Mouse (Mus musculus): ENCODE measurements around the gene Ppp1r3c.

DNA sequence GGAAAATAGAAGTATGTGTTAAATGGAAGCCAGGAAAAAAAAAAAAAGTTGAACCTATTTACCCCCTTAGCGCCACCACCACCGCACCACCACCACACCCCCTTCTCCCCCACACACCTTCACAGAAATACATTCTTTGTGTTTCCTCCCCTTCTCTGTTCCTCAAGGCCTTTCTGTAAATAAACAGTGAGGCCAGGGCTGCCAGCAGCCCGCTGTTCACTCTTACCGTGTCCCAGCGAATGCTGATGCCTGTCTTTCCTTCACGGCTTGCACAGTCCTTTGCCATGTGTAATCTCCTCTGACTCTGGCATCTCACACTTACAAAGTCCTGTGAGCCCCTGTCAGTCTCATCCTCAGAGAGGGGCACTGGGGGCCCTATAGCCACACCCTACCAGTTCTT, 30.3 kb downstream of the Ppp1r3c start:
- no peak for TF ChIP-seq CTCF (IDR thresholded peaks at IDR 0.05; ENCODE audit: borderline replicate concordance, control insufficient read depth, extremely low read depth, insufficient read depth, low read length, poor library complexity)
- no peak for TF ChIP-seq POLR2A (IDR thresholded peaks at IDR 0.05; ENCODE audit: control insufficient read depth, extremely low read depth, insufficient read depth, low read length, poor library complexity)

Measured in thymus, adult 2 months (tissue).